Mouse (Mus musculus) myocyte (in vitro differentiated cells): ENCODE data around the gene Zmynd19.

Source experiments
- MAX ChIP-seq: IDR thresholded peaks from one replicate; pipeline ENCODE4 v1.6.1; 2011; ENCODE audit warnings: low read depth, mild to moderate bottlenecking, control low read depth
- POLR2A ChIP-seq: IDR thresholded peaks from one replicate; pipeline ENCODE4 v1.6.1; 2011; ENCODE audit warnings: low read depth, mild to moderate bottlenecking, control low read depth, moderate library complexity; ENCODE audit not compliant: insufficient read length

DNA sequence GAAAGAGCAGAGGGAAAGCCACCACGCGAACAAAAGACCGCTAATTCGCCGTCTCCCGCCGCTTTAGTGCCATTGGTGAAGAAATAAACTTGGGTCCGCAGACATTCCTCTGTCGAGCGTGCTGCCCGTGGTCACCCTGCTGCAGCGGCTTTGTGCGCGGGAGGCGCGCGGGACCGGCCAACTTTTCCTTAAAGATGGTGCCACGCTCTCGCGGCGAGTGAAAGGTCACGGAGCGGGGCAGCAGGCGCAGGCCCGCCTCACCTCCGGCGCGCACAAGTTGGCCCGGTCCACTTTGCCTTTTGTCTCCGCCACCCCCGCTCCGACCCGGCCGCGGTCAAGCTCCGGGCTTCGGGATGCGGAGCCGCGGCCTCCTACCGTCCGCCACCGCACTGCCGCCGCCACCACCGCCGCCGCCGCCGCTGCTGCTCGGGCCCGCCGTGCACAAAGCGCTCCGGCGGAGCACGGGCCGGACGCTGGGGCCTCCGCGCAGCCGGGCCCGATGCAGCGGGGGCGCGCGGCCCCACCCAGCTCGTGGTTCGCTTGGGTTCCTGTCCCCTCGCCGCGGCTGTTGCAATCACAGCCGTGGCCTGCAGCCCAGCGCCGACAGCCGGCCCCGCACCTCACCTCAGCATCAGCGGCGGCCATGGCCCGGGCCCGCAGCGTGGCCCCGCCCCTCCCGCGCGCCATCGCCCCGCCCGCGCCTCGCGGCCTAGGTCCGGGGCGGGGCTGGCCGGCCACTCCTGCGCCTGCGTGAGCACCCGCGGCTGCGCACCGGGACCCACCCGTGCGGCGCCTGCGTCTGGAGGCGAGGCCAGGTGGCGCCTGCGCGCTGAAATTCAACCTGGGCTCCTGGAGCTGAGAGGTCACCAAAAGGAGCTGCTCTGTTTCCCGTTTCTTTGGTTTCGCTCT lies 30.4 kb upstream of the Zmynd19 start, which contains the start of gene Ehmt1:
- TF ChIP-seq POLR2A, result peak; percentile 93
- no peak for TF ChIP-seq MAX
